Mouse (Mus musculus): Measurements from ENCODE around the gene Ubash3b. TPM values are rescaled to one million over a fixed set of nuclear protein-coding genes. Genes with fewer than 3 reads are reported as not detected.

The Ubash3b gene
- polyA plus RNA-seq, 1 experiment from 2014 or later: 7.3 TPM

DNA sequence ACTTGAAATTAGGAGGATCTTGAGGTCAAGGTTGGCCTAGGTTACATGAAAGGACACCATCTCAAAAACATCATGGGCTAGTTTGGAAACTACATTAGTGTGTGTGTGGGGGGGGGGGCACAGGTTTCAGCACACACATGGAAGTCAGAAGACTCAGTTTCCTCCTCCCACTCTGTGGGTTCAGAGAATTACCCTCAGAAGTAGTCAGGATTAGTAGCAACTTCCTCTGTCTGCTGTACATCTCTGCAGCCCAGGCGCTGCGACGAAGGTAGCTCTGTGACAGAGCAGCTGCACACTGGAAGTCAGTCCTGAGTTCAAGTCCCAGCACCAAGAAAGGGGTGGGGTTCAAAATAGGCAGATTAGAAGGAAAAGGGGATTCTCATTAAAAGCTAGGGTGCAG, 32.2 kb downstream of the Ubash3b start:
- no peaks in the 10 kb centered on the region for H3K9me3 ChIP-seq
- 98% methylated on average over 3 of the region's 3 CpGs for WGBS
- no peak overlapping the region for H3K9ac ChIP-seq
- H3K27ac ChIP-seq: no peak overlapping the region
- peaks cover 26% of the 10 kb centered on the region for H3K4me1 ChIP-seq
- no peaks in the 10 kb centered on the region for H3K36me3 ChIP-seq
- no peak overlapping the region for H3K4me2 ChIP-seq (replicated peaks)
- no peaks in the 10 kb centered on the region for H3K27me3 ChIP-seq
- H3K4me3 ChIP-seq: no peak overlapping the region
- no peak for ATAC-seq (ENCODE audit: low FRiP score, low read depth)

- Histone ChIP-seq H3K36me3 (no peaks in the 10 kb centered on the region), H3K4me1 (peaks cover 32% of the 10 kb centered on the region), H3K9me3 (no peaks in the 10 kb centered on the region), H3K4me3 (no peak overlapping the region), H3K27ac (no peak overlapping the region), H3K4me2 (replicated peaks) (no peak overlapping the region), H3K27me3 (no peaks in the 10 kb centered on the region), H3K9ac (no peak overlapping the region)
- 75% methylated on average over 3 of the region's 3 CpGs for WGBS
- ATAC-seq (ENCODE audit: low FRiP score, low read depth): no peak
Observed at GRCm38 (mm10) chr9:41126723-41127122, 34.8 kb downstream of the Ubash3b start.

DNA sequence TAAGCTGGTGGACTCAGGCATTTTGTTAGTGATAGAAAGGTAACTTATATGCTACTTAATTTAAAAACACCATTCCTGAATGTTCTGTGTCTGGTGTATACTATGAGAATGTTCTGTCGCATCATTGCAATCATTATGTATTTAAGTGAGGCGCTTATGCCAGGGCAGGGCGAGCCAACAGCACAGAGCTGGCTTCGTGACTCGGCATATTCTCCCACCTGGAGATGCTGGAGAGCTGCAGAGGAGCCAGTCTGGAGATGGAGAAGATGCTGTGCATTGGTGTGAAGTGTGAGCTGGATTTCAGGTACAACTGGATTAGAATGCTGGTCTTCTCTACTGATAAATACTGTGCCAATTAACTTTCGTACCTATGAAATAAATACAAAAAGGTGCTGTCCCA, 37.2 kb downstream of the Ubash3b start:
- ATAC-seq (ENCODE audit: low FRiP score, low read depth): no peak
- Histone ChIP-seq H3K36me3 (no peaks in the 10 kb centered on the region), H3K27ac (no peak overlapping the region), H3K4me2 (replicated peaks) (no peak overlapping the region), H3K4me1 (peaks cover 15% of the 10 kb centered on the region; the same call in 1 of the 2 replicates), H3K27me3 (no peaks in the 10 kb centered on the region), H3K9me3 (no peaks in the 10 kb centered on the region), H3K4me3 (no peak overlapping the region), H3K9ac (no peak overlapping the region)
- WGBS: 94% methylated on average over 6 of the region's 6 CpGs

DNA sequence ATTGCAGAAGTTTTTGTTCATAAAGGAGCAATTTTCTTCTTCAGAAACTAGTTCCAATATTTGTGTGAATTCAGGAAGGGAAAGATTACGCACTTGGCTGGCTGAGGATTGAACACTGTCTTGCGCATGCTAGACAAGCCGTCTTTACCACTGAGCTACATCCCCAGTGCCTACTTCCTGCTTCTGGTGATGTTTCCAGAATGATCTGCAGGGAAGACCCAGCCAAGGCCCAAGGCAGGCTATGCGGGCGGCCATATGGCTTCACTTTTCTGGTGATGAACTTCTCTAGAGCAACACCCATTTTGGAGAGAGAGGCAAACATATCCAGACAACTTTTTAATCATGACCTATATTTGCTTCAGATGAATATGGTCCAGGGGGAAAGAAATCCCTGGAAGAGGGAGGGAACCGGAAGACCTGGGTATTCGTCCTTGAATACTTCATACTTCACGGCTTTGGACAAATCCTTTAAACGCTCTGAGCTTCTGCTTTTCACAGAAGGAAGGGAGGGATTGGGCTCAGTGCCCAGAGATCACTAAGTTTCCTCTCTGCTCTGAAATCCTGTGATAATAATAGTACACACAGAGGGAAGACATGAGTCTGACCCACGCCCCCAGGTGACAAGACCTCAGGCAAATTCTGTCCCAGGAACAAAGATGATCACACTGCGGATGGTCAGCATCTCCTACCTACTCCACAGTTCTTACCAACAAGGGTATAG, 38.9 kb downstream of the Ubash3b start:
- no peaks in the 10 kb centered on the region for H3K36me3 ChIP-seq
- H3K9me3 ChIP-seq: no peaks in the 10 kb centered on the region
- 71% methylated on average over 11 of the region's 11 CpGs for WGBS
- H3K27me3 ChIP-seq: no peaks in the 10 kb centered on the region
- H3K4me2 ChIP-seq (replicated peaks): no peak overlapping the region
- no peak overlapping the region for H3K9ac ChIP-seq
- H3K27ac ChIP-seq: no peak overlapping the region
- ATAC-seq (ENCODE audit: low FRiP score, low read depth): no peak
- H3K4me3 ChIP-seq: no peak overlapping the region
- peaks cover 20% of the 10 kb centered on the region for H3K4me1 ChIP-seq

DNA sequence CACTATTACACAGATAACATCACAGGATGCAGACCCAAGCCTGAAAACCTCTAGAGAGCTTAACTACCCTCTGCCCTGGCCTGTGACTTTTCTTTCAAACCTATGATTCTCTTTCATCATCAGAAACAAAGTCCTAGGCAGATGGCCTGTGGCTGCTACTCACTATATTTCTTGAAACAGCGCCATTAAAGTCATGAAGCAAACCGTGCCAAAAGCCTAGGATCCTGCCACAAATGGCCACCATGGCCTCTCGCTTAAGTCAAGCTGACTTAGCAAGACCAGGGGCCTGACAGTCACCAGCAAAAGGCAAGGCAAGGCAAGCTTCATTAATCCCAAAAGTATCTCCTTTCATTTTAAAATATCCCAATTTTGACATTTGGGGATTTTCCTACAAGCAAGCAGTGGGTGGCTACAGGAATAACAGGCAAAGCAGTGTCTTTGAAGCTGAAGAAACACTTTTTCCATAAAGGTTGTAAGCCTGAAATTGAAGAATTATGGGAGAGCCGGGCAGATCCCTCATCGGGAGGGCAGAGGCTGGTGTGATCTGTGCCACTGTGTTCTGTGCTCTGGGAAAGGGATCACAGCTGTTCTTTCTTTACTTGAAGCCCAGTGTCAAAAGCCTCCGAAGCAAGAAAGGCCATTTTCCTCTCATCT, 39.7 kb downstream of the Ubash3b start:
- Histone ChIP-seq H3K4me2 (replicated peaks) (no peak overlapping the region), H3K27ac (no peak overlapping the region), H3K4me3 (no peak overlapping the region), H3K9ac (no peak overlapping the region), H3K9me3 (no peaks in the 10 kb centered on the region), H3K27me3 (no peaks in the 10 kb centered on the region), H3K36me3 (no peaks in the 10 kb centered on the region), H3K4me1 (peaks cover 20% of the 10 kb centered on the region)
- no peak for ATAC-seq (ENCODE audit: low FRiP score, low read depth)
- WGBS: 65% methylated on average over 6 of the region's 6 CpGs

DNA sequence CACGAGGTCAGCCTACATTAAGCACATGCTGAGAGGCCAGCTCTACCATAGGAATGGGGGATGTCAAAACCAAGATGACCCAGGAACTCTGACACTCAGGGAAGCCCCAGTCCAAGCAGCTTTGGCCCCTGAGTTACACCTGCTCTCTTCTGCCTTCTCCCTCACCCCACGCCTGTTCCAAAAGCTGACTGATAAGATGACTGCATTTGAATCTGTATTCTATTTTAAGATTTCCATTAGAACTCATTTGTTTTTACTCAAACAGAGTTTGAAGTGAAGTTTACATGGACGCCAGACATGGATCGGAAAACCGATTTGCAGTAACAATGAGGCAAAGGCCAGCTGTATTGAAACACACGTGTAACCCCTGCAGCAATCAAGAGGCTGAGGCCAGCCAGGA, 41.5 kb downstream of the Ubash3b start:
- H3K4me1 ChIP-seq: peaks cover 20% of the 10 kb centered on the region
- H3K9me3 ChIP-seq: no peaks in the 10 kb centered on the region
- WGBS: 84% methylated on average over 6 of the region's 6 CpGs
- no peak for ATAC-seq (ENCODE audit: low FRiP score, low read depth)
- no peaks in the 10 kb centered on the region for H3K36me3 ChIP-seq
- H3K9ac ChIP-seq: no peak overlapping the region
- no peak overlapping the region for H3K27ac ChIP-seq
- H3K27me3 ChIP-seq: no peaks in the 10 kb centered on the region
- H3K4me3 ChIP-seq: no peak overlapping the region
- H3K4me2 ChIP-seq (replicated peaks): no peak overlapping the region

GRCm38 (mm10) chr9:41118065-41118464, 43.4 kb downstream of the Ubash3b start:
- ATAC-seq (ENCODE audit: low FRiP score, low read depth): no peak
- Histone ChIP-seq H3K9me3 (no peaks in the 10 kb centered on the region), H3K27ac (no peak overlapping the region), H3K4me2 (replicated peaks) (no peak overlapping the region), H3K4me3 (no peak overlapping the region), H3K4me1 (peaks cover 18% of the 10 kb centered on the region), H3K27me3 (no peaks in the 10 kb centered on the region), H3K9ac (no peak overlapping the region), H3K36me3 (no peaks in the 10 kb centered on the region)
- 51% methylated on average over 7 of the region's 7 CpGs for WGBS

GRCm38 (mm10) chr9:41116126-41116525, 45.4 kb downstream of the Ubash3b start:
- Histone ChIP-seq H3K4me1 (peaks cover 4% of the 10 kb centered on the region), H3K9ac (no peak overlapping the region), H3K36me3 (no peaks in the 10 kb centered on the region), H3K27ac (no peak overlapping the region), H3K27me3 (no peaks in the 10 kb centered on the region), H3K4me3 (no peak overlapping the region), H3K9me3 (no peaks in the 10 kb centered on the region), H3K4me2 (replicated peaks) (no peak overlapping the region)
- no peak for ATAC-seq (ENCODE audit: low FRiP score, low read depth)
- WGBS: 87% methylated on average over 12 of the region's 12 CpGs

- ATAC-seq (ENCODE audit: low FRiP score, low read depth): no peak
- 93% methylated on average over 9 of the region's 9 CpGs for WGBS
Observed at GRCm38 (mm10) chr9:41114367-41114766, 47.1 kb downstream of the Ubash3b start.

DNA sequence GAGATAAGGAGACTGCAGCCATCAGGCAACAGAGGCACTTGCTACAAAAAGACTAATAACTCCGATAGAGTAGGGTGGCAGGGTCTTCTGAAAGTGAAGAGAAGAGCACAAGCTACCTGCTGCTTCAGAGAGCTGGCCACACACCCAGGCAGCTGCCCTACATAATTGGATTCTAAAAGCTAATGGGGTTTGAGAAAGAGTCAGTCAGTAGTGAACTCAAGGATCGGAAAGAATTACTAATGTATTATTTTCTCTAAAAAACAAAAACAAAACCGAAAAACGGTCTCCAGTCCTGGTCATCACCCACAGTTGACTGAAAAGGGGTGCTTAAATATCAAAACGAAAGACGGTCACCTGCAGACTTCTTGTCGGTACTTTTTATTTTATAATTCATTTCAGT, 51.7 kb downstream of the Ubash3b start:
- H3K4me1 ChIP-seq: peaks cover 26% of the 10 kb centered on the region
- no peak overlapping the region for H3K27ac ChIP-seq
- H3K36me3 ChIP-seq: no peaks in the 10 kb centered on the region
- H3K27me3 ChIP-seq: no peaks in the 10 kb centered on the region
- no peak overlapping the region for H3K4me2 ChIP-seq (replicated peaks)
- WGBS: 85% methylated on average over 7 of the region's 7 CpGs
- H3K9me3 ChIP-seq: no peaks in the 10 kb centered on the region
- no peak overlapping the region for H3K9ac ChIP-seq
- no peak overlapping the region for H3K4me3 ChIP-seq
- no peak for ATAC-seq (ENCODE audit: low FRiP score, low read depth)

More at GRCm38 (mm10) chr9:41114367-41114766, 47.1 kb downstream of the Ubash3b start:
- H3K36me3 ChIP-seq: no peaks in the 10 kb centered on the region
- H3K9me3 ChIP-seq: no peaks in the 10 kb centered on the region
- H3K4me2 ChIP-seq (replicated peaks): no peak overlapping the region
- no peaks in the 10 kb centered on the region for H3K27me3 ChIP-seq
- no peak overlapping the region for H3K27ac ChIP-seq
- no peak overlapping the region for H3K4me3 ChIP-seq
- peaks cover 6% of the 10 kb centered on the region for H3K4me1 ChIP-seq
- H3K9ac ChIP-seq: no peak overlapping the region

DNA sequence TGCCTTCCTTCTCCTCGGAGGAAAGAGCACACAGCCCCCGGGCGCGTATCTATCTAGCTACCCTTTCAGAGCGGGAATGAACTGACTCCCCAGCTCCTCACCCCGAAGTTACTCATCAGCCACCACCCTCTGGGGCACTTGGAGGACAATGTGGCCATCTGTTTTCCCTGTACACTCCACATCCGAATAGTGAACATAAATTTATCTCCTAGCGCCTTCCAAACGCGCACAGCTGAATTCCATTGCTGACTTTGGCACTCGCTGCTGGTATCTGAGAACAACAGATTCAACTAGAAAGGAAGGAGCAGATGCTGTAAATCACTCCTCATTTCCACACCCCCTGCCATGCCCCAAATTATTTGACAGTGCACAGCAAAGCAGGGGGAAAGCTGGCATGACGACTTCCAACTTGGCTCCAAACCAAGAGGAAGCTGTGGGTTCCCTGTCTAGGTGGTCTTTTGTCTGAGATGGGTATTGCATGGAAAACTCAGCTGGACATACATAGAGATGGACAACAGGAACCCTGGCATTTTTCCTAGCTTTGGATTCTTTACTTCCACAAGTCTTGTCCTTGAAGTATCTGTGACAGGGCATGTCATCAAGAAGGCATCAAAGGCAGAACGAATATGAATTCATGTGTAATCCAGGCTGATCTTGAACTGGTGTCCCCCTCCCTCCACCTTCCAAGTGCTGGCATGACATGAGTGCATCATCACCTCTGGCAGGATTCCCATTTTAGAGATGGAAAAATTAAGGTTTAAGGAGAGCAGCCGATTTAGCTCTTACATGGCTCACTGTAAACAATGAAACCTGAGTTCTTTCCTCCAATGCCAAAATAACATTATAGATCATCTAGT, 52.9 kb downstream of the Ubash3b start:
- H3K4me1 ChIP-seq: peaks cover 26% of the 10 kb centered on the region
- 52% methylated on average over 14 of the region's 14 CpGs for WGBS
- no peaks in the 10 kb centered on the region for H3K36me3 ChIP-seq
- H3K4me3 ChIP-seq: no peak overlapping the region
- no peaks in the 10 kb centered on the region for H3K9me3 ChIP-seq
- no peaks in the 10 kb centered on the region for H3K27me3 ChIP-seq
- H3K4me2 ChIP-seq (replicated peaks): no peak overlapping the region
- no peak overlapping the region for H3K27ac ChIP-seq
- ATAC-seq (ENCODE audit: low FRiP score, low read depth): peak; percentile 36; the same call in 1 of the 2 replicates
- no peak overlapping the region for H3K9ac ChIP-seq

GRCm38 (mm10) chr9:41105201-41105643, 56.3 kb downstream of the Ubash3b start:
- ATAC-seq (ENCODE audit: low FRiP score, low read depth): peak; percentile 48; the same call in 1 of the 2 replicates
- no peaks in the 10 kb centered on the region for H3K9me3 ChIP-seq
- 41% methylated on average over 7 of the region's 7 CpGs for WGBS
- H3K4me1 ChIP-seq: peaks cover 37% of the 10 kb centered on the region
- H3K27ac ChIP-seq: no peak overlapping the region
- H3K4me3 ChIP-seq: no peak overlapping the region
- no peak overlapping the region for H3K4me2 ChIP-seq (replicated peaks)
- no peaks in the 10 kb centered on the region for H3K27me3 ChIP-seq
- no peak overlapping the region for H3K9ac ChIP-seq
- H3K36me3 ChIP-seq: no peaks in the 10 kb centered on the region
